Mouse (Mus musculus) layer of hippocampus, postnatal 10 days (tissue): ENCODE data around the gene Dlx1. TPM values are rescaled to one million over a fixed set of nuclear protein-coding genes. Genes with fewer than 3 reads are reported as not detected.

Experiments
- DNase-seq, 2 experiments: peaks; one replicate each; pipeline ENCODE4 v3.0.0; 2021; ENCODE audit warnings: low spot score in 2 of 2
- long read RNA-seq: library from polyadenylated mRNA; stranded (forward); transcript quantifications from one replicate; pipeline ENCODE4 v2.0.0, GENCODE M21; 2023
- total RNA-seq, 2 experiments: library from RNA; stranded (reverse); gene quantifications; 2 replicates each; pipeline ENCODE4 v1.2.3; 2021

The Dlx1 gene
- total RNA-seq: 10 to 100 TPM; 25.5 to 29.3 TPM
- long read RNA-seq, full-length matches to known transcripts: 4 of 9 reads
- long read RNA-seq, partial matches to known transcripts: 3 of 9 reads
- long read RNA-seq, other reads (novel, unspliced or antisense): 2 of 9 reads

GRCm38 (mm10) chr2:71528014-71528713, at the start of gene Dlx1:
Dlx1 (plus strand) TSS chr2:71528113.
- DNase-seq: peak in 1 of 2 experiments; percentile 33

- DNase-seq: no peak
Measured at GRCm38 (mm10) chr2:71479917-71480316, 48.0 kb upstream of the Dlx1 start.

DNA sequence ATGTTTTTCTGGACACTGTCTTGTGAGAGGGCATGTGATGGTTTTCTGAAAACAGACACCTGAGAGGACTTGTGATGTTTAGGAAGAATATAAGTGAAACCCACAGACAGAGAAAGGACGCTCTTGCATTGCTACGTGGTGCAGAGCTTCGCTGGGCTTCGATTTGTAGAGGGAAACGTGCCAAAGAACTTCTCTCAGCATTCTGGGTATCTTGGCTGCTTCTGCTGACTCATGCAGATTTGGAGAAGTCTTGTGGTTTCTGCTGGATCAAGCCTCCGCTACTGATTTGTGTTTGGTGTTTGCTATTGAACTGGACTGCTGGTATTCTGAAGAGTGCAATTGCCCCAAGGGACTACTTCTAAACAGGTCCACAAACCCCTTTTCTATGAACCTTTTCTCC, 46.1 kb upstream of the Dlx1 start:
- no peak for DNase-seq

GRCm38 (mm10) chr2:71483046-71483716, 44.7 kb upstream of the Dlx1 start:
- DNase-seq: no peak

- DNase-seq: no peak
Measured at GRCm38 (mm10) chr2:71483717-71484066, 44.2 kb upstream of the Dlx1 start.

DNA sequence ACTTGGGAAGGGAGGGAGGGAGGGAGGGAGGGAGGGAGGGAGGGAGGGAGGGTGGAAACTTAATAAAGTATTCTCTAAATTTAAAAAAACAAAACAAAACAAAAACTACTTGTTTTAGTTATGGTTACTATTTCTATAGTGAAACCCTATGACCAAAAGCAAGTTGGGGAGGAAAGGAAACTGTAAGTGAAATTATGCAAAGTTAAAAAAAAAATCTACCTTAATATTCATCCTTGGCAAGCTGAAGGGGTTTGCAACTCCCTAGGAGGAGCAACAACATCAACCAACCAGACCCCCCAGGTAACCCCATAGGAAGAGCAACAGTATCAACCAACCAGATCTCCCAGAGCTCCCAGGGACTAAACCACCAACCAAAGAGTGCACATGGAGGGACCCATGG, 36.6 kb upstream of the Dlx1 start:
- DNase-seq: no peak

- peak in 1 of 2 experiments; percentile 9 for DNase-seq
Measured at GRCm38 (mm10) chr2:71493161-71493683, 34.7 kb upstream of the Dlx1 start.

DNA sequence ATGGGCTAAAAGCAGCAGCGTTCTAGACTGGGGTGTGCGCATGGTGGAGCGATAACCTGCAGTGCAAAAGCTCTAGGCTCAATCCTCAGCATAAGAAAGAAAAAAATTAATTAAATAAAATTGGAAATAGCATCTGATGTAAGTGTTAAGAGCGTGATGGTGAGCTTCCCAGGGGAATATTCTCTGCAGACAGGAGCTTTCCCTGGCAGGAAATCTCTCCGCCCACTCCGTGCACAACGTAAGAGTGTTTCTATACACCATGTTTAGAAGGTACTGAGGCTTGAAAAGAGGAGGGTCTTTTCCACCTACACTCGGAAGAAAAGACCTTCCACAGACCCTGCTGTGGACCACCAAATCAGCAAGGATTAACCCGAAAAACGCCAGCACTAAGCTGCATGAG, 33.4 kb upstream of the Dlx1 start:
- DNase-seq: no peak

GRCm38 (mm10) chr2:71494971-71495370, 32.9 kb upstream of the Dlx1 start:
- DNase-seq: no peak

- no peak for DNase-seq
Measured at GRCm38 (mm10) chr2:71497175-71497574, 30.7 kb upstream of the Dlx1 start.

DNA sequence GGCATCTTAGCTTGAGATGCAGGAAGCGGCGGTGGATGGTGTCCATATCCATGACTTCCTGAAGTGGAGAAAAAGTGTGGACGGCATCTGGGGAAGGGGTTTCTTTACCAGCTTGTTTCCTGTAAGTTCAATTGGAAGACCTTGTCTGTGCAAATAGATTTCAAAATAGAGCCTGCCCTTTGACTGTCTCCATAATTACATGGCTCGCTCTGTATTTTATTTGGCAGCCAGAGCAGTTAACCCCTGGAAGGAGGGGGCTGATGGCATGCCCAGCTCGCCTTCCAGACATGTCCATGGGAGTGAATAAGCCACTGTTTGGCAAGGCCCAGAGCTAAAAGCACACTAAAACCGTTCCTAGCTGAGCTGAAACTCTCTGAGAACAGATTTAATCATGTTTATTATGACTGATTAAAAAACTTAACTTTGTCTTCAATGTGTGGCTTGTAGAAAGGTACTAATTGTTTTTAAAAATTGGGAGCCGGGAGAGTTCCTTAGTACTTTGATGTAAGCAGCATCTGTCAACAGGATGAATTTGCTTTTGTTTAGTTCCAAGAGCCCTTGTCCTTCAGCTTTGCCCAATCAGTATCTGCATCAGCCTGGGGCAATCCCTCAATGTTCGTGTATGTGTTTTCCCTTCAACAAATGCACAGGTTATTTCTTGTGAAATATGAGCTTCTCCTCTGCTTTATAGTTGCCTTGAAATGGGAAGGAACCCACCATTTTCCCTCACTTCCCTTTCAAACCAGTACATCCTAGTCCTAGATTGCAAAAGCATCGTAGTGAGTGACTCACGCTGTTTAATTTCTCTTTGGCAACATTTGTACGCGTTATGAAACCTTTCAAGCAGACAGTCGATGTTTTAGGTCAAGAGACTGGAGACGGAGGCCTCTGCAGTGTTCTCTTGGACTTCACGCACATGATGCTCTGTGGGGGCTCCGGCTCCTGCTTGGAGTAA, 28.4 kb upstream of the Dlx1 start:
- no peak for DNase-seq

DNA sequence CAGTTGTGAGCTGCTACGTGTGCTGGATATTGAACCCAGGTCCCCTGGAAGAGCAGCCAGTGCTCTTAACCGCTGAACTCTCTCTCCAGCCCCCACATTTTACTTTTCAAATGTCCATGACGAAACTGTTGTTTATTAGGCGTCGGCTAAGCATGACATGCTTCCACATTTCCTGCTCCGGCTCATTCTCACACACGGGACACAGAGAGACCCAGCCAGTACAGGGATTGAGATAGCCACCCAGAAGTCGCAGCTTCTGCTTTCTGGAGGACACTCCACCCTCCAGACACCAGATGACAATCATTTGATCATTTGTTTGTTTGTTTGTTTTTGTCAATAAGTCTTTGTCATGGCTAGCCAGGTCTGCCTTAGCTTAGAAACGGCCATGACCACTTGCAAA, 23.1 kb upstream of the Dlx1 start:
- DNase-seq: no peak

GRCm38 (mm10) chr2:71511209-71511608, 16.7 kb upstream of the Dlx1 start:
- no peak for DNase-seq

GRCm38 (mm10) chr2:71512326-71512725, 15.6 kb upstream of the Dlx1 start:
- DNase-seq: no peak

DNA sequence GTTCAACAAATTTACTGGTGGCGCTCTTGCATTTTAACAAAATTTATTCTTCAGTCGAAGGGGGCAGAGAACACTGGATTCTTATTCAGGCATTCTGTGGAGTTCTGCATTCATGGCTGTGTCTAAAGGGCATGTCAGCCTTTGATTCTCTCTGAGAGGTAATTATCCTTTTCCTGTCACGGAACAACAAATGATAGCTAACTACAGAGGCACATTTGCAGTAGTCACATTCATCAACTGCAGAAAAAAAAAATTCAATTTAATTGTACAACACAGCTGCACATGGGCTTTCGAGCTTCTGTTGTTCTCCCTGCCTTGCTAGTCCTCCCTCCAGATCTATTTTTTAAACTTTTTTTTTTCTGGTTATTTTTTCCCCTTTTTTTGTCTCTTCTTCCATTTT, 10.9 kb upstream of the Dlx1 start:
- no peak for DNase-seq

GRCm38 (mm10) chr2:71517466-71518099, 10.3 kb upstream of the Dlx1 start:
- DNase-seq: no peak

GRCm38 (mm10) chr2:71522871-71523270, 5.0 kb upstream of the Dlx1 start:
- no peak for DNase-seq

DNA sequence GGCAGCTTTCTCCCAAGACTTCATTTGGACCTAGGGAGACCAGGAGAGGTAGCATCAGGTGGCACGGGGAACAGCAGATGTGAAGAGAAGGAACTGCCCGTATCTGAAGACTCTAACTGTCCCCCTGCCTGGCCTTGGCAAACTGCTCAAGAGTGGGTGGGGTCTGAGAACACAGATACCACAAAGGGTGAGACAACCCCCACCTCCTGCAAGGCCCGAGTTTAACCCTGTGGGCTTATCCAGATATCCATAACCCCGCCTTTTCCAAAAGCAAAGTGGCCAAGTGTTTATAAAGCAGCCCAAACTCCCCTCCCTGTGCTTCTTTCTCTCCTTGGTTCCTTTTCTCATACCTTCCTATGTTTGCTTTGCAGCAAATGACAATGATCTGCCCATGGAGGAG, 4.5 kb upstream of the Dlx1 start:
- no peak for DNase-seq

- no peak for DNase-seq
Measured at GRCm38 (mm10) chr2:71524763-71525162, 3.1 kb upstream of the Dlx1 start.

DNA sequence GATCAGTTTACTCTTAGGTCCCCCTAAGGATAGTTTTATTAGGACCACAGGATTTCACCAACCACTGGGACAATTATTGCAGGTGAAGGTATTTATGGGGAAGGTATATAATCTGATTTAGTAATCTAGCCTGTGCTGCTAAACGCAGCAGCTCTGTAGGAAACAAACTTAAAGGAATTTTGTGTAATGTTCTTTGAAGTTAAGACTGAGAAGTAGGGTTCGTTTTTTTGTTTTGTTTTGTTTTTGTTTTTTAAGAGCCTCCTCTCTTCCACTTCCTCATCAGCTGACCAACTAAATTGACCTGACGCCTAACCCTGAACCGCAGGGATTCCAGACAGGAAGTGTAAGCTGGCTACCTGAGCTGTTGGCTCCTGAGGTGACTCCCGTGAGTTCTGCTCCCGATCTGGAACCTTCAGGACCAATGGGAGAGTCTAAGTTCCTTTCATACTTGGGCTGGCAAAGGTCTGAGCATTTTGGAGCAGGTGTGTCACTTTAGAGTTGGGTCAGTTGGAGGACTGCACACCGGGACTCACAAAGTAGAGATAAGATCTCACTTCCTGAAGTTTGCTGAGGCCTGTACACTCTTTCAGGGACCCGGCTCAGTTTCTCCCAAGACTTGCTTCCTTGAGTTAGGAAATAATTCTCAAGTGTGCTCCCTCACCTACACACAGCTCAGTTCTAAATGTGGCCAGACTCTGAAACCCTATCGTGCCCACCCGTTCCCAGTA, 1.2 kb upstream of the Dlx1 start:
- DNase-seq: no peak
